Mouse (Mus musculus) CH12.LX (cell line): ENCODE measurements at regions not wholly inside any gene's neighbourhood (a gene's known extent, or its start where the extent isn't known, plus 50 kb on each side); places are given as distances from the start of the nearest gene placed in this dataset.

Experiments used
- BHLHE40 ChIP-seq: IDR thresholded peaks from 2 replicates; pipeline ENCODE4 v1.6.1; 2011; ENCODE audit warnings: mild to moderate bottlenecking, low read depth, low read length, improper control_type of control experiment
- CHD1 ChIP-seq: IDR thresholded peaks from 2 replicates; pipeline ENCODE4 v1.6.1; 2012; ENCODE audit warnings: low read depth, low read length, improper control_type of control experiment, inconsistent platforms
- CTCF ChIP-seq, 2 experiments: IDR thresholded peaks in 1 of 2; conservative IDR thresholded peaks in 1 of 2; 2 replicates each; pipeline ENCODE4 v1.5.1; 2011 to 2012; ENCODE audit warnings: low read depth in 2 of 2, low read length in 2 of 2, improper control_type of control experiment in 1 of 2, inconsistent platforms in 1 of 2, mild to moderate bottlenecking in 1 of 2, moderate library complexity in 1 of 2
- HCFC1 ChIP-seq: IDR thresholded peaks from 2 replicates; pipeline ENCODE4 v1.6.1; 2012; ENCODE audit warnings: low read depth, mild to moderate bottlenecking, inconsistent platforms, low read length, improper control_type of control experiment
- JUN ChIP-seq: IDR thresholded peaks from 2 replicates; pipeline ENCODE4 v1.6.1; 2011; ENCODE audit warnings: low read depth, mild to moderate bottlenecking, low read length, improper control_type of control experiment, moderate library complexity; ENCODE audit not compliant: insufficient read depth
- MAFK ChIP-seq: IDR thresholded peaks from 2 replicates; pipeline ENCODE4 v1.6.1; 2011; ENCODE audit warnings: low read length, improper control_type of control experiment; ENCODE audit not compliant: insufficient replicate concordance
- MAX ChIP-seq: IDR thresholded peaks from 2 replicates; pipeline ENCODE4 v1.6.1; 2011; ENCODE audit warnings: low read length, improper control_type of control experiment
- MYC ChIP-seq: IDR thresholded peaks from 2 replicates; pipeline ENCODE4 v1.6.1; 2011; ENCODE audit warnings: low read depth, mild to moderate bottlenecking, improper control_type of control experiment, low read length
- POLR2A ChIP-seq: IDR thresholded peaks from 2 replicates; pipeline ENCODE4 v1.6.1; 2011; ENCODE audit warnings: low read depth, mild to moderate bottlenecking, improper control_type of control experiment, low read length
- UBTF ChIP-seq: IDR thresholded peaks from 2 replicates; pipeline ENCODE4 v1.6.1; 2012; ENCODE audit warnings: low read depth, mild to moderate bottlenecking, inconsistent platforms, low read length, improper control_type of control experiment, moderate library complexity

DNA sequence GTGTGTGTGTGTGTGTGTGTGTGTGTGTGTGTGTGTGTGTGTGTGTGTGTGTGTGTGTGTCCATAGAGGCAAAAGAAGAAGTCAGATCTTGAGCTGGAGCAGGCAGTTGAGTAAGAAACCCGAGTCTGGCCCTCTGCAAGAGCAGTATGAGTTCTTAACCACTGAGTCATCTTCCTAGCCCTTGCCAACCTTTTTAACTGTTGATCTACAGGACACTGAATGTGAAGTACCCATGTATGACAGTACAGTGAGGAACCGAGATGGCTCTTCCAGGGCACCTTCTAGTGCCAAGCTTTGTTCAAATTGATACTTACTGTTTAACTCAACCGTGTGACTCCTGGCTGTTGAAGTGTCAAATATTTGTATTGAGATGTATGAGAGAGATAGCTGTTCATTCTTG lies 223.6 kb downstream of the Tmem114 start:
- TF ChIP-seq HCFC1 (no peak), CHD1 (no peak), CTCF (conservative IDR thresholded peaks at IDR 0.05 in 1 of 2, IDR thresholded peaks at IDR 0.05 in 1 of 2; ENCODE audit: low read depth in 2 of 2, low read length in 2 of 2) (no peak), JUN (no peak), UBTF (no peak), MYC (no peak), MAFK (no peak), BHLHE40 (no peak), POLR2A (no peak), MAX (no peak)
